Mouse (Mus musculus): ENCODE measurements around the gene Fkbpl. TPM values are rescaled to one million over a fixed set of nuclear protein-coding genes. Genes with fewer than 3 reads are reported as not detected.

Gene Fkbpl
- 11.1 and 26.4 TPM in 2 replicates for polyA plus RNA-seq (2012; ENCODE audit: insufficient read depth, insufficient read length, missing spikeins)

GRCm38 (mm10) chr17:34644608-34645007 lies at the start of gene Fkbpl:
Fkbpl (plus strand) TSS chr17:34644764.
- Histone ChIP-seq H3K4me1 (ENCODE audit: control insufficient read depth, insufficient read depth, insufficient read length, low read length) (peaks cover 29% of the 10 kb centered on the region), H3K27ac (replicated peaks; ENCODE audit: low read depth, low read length) (peak within 1 kb of the TSS; percentile 80), H3K4me3 (ENCODE audit: insufficient read depth, low read depth, low read length) (peak within 1 kb of the TSS; percentile 73)

DNA sequence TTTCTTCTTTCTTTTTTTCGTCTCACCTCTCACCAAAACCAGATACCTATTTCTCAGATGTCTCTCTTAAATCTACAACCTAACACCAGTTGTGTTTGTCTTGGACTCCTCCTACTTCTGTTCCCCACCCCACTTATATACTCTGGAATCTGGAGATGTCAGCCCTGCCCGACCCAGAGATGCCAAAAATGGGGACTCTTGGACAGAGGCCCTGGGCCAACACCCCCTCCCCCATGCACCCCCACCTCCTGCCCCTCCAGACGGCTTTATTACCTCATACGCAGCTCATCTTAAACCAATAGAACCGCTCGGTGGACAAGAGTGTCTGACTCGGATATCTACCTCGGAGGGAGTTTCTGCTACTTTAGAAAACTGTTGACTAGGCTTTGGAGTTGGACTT lies 48.5 kb upstream of the Fkbpl start:
- no peaks in the 10 kb centered on the region; the same call in 1 of the 2 replicates for H3K4me1 ChIP-seq (ENCODE audit: control insufficient read depth, insufficient read depth, insufficient read length, low read length)
- no peak overlapping the region for H3K4me3 ChIP-seq (ENCODE audit: insufficient read depth, low read depth, low read length)
- H3K27ac ChIP-seq (replicated peaks; ENCODE audit: low read depth, low read length), result no peak overlapping the region

- Histone ChIP-seq H3K27ac (replicated peaks; ENCODE audit: low read depth, low read length) (peak within 1 kb of the TSS; percentile 8; the same call in 1 of the 2 replicates), H3K4me1 (ENCODE audit: control insufficient read depth, insufficient read depth, insufficient read length, low read length) (no peaks in the 10 kb centered on the region; the same call in 1 of the 2 replicates), H3K4me3 (ENCODE audit: insufficient read depth, low read depth, low read length) (no peak within 1 kb of the TSS)
Observed at GRCm38 (mm10) chr17:34597566-34598095, 46.9 kb upstream of the Fkbpl start, which contains the start of gene Ager. Ager (plus strand) TSS chr17:34597862.

GRCm38 (mm10) chr17:34599891-34600290 lies 44.7 kb upstream of the Fkbpl start:
- Histone ChIP-seq H3K4me3 (ENCODE audit: insufficient read depth, low read depth, low read length) (no peak overlapping the region), H3K4me1 (ENCODE audit: control insufficient read depth, insufficient read depth, insufficient read length, low read length) (peaks cover 3% of the 10 kb centered on the region; the same call in 1 of the 2 replicates), H3K27ac (replicated peaks; ENCODE audit: low read depth, low read length) (no peak overlapping the region)

DNA sequence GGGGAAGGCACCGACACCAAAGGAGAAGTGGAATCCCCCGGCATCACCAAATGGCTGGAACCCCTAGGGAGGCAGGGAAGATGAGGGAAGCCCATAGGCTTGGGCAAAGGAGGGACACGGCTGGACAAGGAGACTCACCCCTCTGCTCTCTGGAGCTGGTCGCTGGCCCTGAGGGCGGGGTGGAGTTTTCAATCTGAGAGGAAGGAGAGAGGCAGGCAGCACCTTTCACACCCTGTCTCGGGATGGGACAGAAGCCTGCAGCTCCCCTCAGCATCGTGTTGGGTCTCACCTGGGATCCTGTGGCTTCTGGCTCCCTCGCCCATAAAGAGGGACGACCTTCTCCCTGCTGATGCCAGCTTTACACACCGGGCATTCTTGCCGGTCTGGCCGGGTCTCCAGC lies 42.8 kb upstream of the Fkbpl start:
- no peak overlapping the region for H3K4me3 ChIP-seq (ENCODE audit: insufficient read depth, low read depth, low read length)
- H3K4me1 ChIP-seq (ENCODE audit: control insufficient read depth, insufficient read depth, insufficient read length, low read length), result peaks cover 8% of the 10 kb centered on the region
- H3K27ac ChIP-seq (replicated peaks; ENCODE audit: low read depth, low read length), result no peak overlapping the region

- Histone ChIP-seq H3K4me1 (ENCODE audit: control insufficient read depth, insufficient read depth, insufficient read length, low read length) (peaks cover 13% of the 10 kb centered on the region), H3K27ac (replicated peaks; ENCODE audit: low read depth, low read length) (peak within 1 kb of the TSS; percentile 98), H3K4me3 (ENCODE audit: insufficient read depth, low read depth, low read length) (peak within 1 kb of the TSS; percentile 75)
Observed at GRCm38 (mm10) chr17:34603375-34604060, 41.0 kb upstream of the Fkbpl start, which contains the start of gene Rnf5. Rnf5 (minus strand) TSS chr17:34603690.

GRCm38 (mm10) chr17:34604061-34604508 lies 40.5 kb upstream of the Fkbpl start, which contains the start of gene Agpat1:
Agpat1 (plus strand) TSS chr17:34604262.
- H3K4me3 ChIP-seq (ENCODE audit: insufficient read depth, low read depth, low read length), result peak within 1 kb of the TSS; percentile 75
- H3K27ac ChIP-seq (replicated peaks; ENCODE audit: low read depth, low read length), result peak within 1 kb of the TSS; percentile 98
- H3K4me1 ChIP-seq (ENCODE audit: control insufficient read depth, insufficient read depth, insufficient read length, low read length), result peaks cover 14% of the 10 kb centered on the region

GRCm38 (mm10) chr17:34604511-34605237 lies 39.9 kb upstream of the Fkbpl start:
- H3K4me3 ChIP-seq (ENCODE audit: insufficient read depth, low read depth, low read length), result peak overlapping the region; percentile 75
- H3K4me1 ChIP-seq (ENCODE audit: control insufficient read depth, insufficient read depth, insufficient read length, low read length), result peaks cover 14% of the 10 kb centered on the region
- H3K27ac ChIP-seq (replicated peaks; ENCODE audit: low read depth, low read length), result peak overlapping the region; percentile 98

- peaks cover 14% of the 10 kb centered on the region for H3K4me1 ChIP-seq (ENCODE audit: control insufficient read depth, insufficient read depth, insufficient read length, low read length)
- H3K27ac ChIP-seq (replicated peaks; ENCODE audit: low read depth, low read length), result peak overlapping the region; percentile 98
Observed at GRCm38 (mm10) chr17:34605609-34606008, 39.0 kb upstream of the Fkbpl start.

GRCm38 (mm10) chr17:34606186-34607039 lies 38.2 kb upstream of the Fkbpl start:
- Histone ChIP-seq H3K4me1 (ENCODE audit: control insufficient read depth, insufficient read depth, insufficient read length, low read length) (peaks cover 14% of the 10 kb centered on the region), H3K4me3 (ENCODE audit: insufficient read depth, low read depth, low read length) (peak overlapping the region; percentile 75), H3K27ac (replicated peaks; ENCODE audit: low read depth, low read length) (peak overlapping the region; percentile 48)

More at GRCm38 (mm10) chr17:34605609-34606008, 39.0 kb upstream of the Fkbpl start:
- peak overlapping the region; percentile 75 for H3K4me3 ChIP-seq (ENCODE audit: insufficient read depth, low read depth, low read length)

DNA sequence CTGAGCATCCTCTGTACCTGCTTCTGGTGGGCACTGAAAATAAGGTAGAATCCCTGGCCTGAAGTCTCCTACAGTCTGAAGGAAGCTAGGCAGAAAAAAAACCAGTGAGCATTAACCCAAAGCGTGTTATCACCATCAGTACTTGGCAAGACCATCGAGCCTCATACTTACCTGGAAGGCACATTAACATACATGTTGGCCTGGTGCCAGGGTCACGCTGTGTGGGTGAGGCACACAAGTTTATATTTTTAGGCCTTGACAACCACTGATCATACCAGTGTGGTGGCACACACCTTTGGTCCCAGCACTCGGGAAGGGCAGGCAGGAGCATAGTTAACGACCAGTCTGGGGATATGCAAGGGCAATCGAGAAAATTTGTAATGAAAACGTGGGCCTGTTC lies 36.6 kb upstream of the Fkbpl start:
- H3K4me1 ChIP-seq (ENCODE audit: control insufficient read depth, insufficient read depth, insufficient read length, low read length), result peaks cover 14% of the 10 kb centered on the region
- no peak overlapping the region for H3K4me3 ChIP-seq (ENCODE audit: insufficient read depth, low read depth, low read length)
- 0 out of 2 replicates have a peak overlapping the region, but pooled peaks have one; percentile 16 for H3K27ac ChIP-seq (replicated peaks; ENCODE audit: low read depth, low read length)

- H3K27ac ChIP-seq (replicated peaks; ENCODE audit: low read depth, low read length), result no peak overlapping the region
- peaks cover 11% of the 10 kb centered on the region; the same call in 1 of the 2 replicates for H3K4me1 ChIP-seq (ENCODE audit: control insufficient read depth, insufficient read depth, insufficient read length, low read length)
- H3K4me3 ChIP-seq (ENCODE audit: insufficient read depth, low read depth, low read length), result no peak overlapping the region
Observed at GRCm38 (mm10) chr17:34611050-34611449, 33.5 kb upstream of the Fkbpl start.

GRCm38 (mm10) chr17:34613054-34613645 lies 31.4 kb upstream of the Fkbpl start:
- H3K27ac ChIP-seq (replicated peaks; ENCODE audit: low read depth, low read length), result no peak overlapping the region
- H3K4me3 ChIP-seq (ENCODE audit: insufficient read depth, low read depth, low read length), result no peak overlapping the region
- H3K4me1 ChIP-seq (ENCODE audit: control insufficient read depth, insufficient read depth, insufficient read length, low read length), result 0 out of 2 replicates have a peak, but pooled peaks cover 3% of the 10 kb centered on the region

- Histone ChIP-seq H3K27ac (replicated peaks; ENCODE audit: low read depth, low read length) (no peak overlapping the region), H3K4me3 (ENCODE audit: insufficient read depth, low read depth, low read length) (no peak overlapping the region), H3K4me1 (ENCODE audit: control insufficient read depth, insufficient read depth, insufficient read length, low read length) (no peaks in the 10 kb centered on the region)
Observed at GRCm38 (mm10) chr17:34613830-34614229, 30.7 kb upstream of the Fkbpl start.
